Comparison of ENCODE assay signal across 7 mouse cellular contexts in genomic region chr3:88483621-88484020, GRCm38 (mm10). TPM values are rescaled to one million over a fixed set of nuclear protein-coding genes. Genes with fewer than 3 reads are reported as not detected.
DNase-seq lines count a peak whose midpoint lies in the region; ATAC-seq and TF ChIP-seq lines count a peak whose summit lies in the region.

No protein-coding gene starts in this region.

- no peak overlapping the region for H3K4me2 ChIP-seq in embryonic facial prominence, embryonic 13.5 days

- no peaks in the 10 kb centered on the region for H3K27me3 ChIP-seq in ES-Bruce4 (ENCODE audit: control insufficient read depth, insufficient read depth, low read length, poor library complexity, severe bottlenecking)
- H3K27me3 ChIP-seq in embryonic facial prominence, embryonic 13.5 days = peaks cover 44% of the 10 kb centered on the region

- ATAC-seq in embryonic facial prominence, embryonic 13.5 days (ENCODE audit: insufficient number of reproducible peaks, insufficient read depth, low FRiP score, low TSS enrichment, low read depth) = peak; percentile 34; the same call in 1 of the 2 replicates

- peaks cover 2% of the 10 kb centered on the region for H3K4me1 ChIP-seq in ES-Bruce4 (ENCODE audit: control insufficient read depth, insufficient read depth, low read length)
- H3K4me1 ChIP-seq in embryonic facial prominence, embryonic 13.5 days = peaks cover 17% of the 10 kb centered on the region

- WGBS in embryonic facial prominence, embryonic 13.5 days = 18% methylated on average over 5 of the region's 5 CpGs

- peak; percentile 90 for TF ChIP-seq CTCF in ES-Bruce4 (IDR thresholded peaks at IDR 0.05; ENCODE audit: low read depth, low read length)

- no peaks in the 10 kb centered on the region for H3K9me3 ChIP-seq in ES-Bruce4 (replicated peaks; ENCODE audit: control insufficient read depth, insufficient read depth, low read length, poor library complexity, severe bottlenecking)
- no peaks in the 10 kb centered on the region for H3K9me3 ChIP-seq in embryonic facial prominence, embryonic 13.5 days

- no peaks in the 10 kb centered on the region; the same call in 1 of the 2 replicates for H3K36me3 ChIP-seq in ES-Bruce4 (ENCODE audit: control insufficient read depth, insufficient read depth, low read length, poor library complexity, severe bottlenecking)
- peaks cover 75% of the 10 kb centered on the region for H3K36me3 ChIP-seq in embryonic facial prominence, embryonic 13.5 days

- intact Hi-C loops in heart, postnatal 36 days (cut with DNase I) = loop anchor here (1.0 kb wide), 1 partner anchor 39 kb away; no protein-coding TSS in a partner anchor

- H3K9ac ChIP-seq in ES-Bruce4 (ENCODE audit: low read depth, poor library complexity, severe bottlenecking) = no peak overlapping the region
- no peak overlapping the region for H3K9ac ChIP-seq in embryonic facial prominence, embryonic 13.5 days

- DNase-seq in adrenal gland, postnatal 25 days = peak; percentile 76
- peak; percentile 78 to 84 for DNase-seq in heart, postnatal 36 days
- DNase-seq in layer of hippocampus, postnatal 14 days (ENCODE audit: low spot score in 2 of 2) = peak; percentile 65 to 74
- peak; percentile 70 to 82 for DNase-seq in lung, postnatal 4 days
- peak; percentile 80 to 83 for DNase-seq in right cerebral cortex, adult 2 months (ENCODE audit: low spot score in 2 of 2)

- H3K27ac ChIP-seq in ES-Bruce4 (ENCODE audit: insufficient read depth, low read length) = no peak overlapping the region
- H3K27ac ChIP-seq in embryonic facial prominence, embryonic 13.5 days = no peak overlapping the region

- TF ChIP-seq EP300 in ES-Bruce4 (IDR thresholded peaks at IDR 0.05; ENCODE audit: insufficient read depth, low read depth, low read length) = no peak

- no peak for TF ChIP-seq POLR2A in ES-Bruce4 (IDR thresholded peaks at IDR 0.05; ENCODE audit: insufficient read depth, low read length)

- no peak overlapping the region for H3K4me3 ChIP-seq in ES-Bruce4 (ENCODE audit: low read depth, low read length)
- H3K4me3 ChIP-seq in embryonic facial prominence, embryonic 13.5 days = no peak overlapping the region

RNA-seq across cellular contexts. Expression of gene Sema4a, which starts 22.6 kb away (rescaled TPM):
- 2.3 and 4.0 TPM in 2 replicates for polyA plus RNA-seq in ES-Bruce4 (2011; ENCODE audit: insufficient read depth, insufficient read length, low read depth, missing spikeins)
- total RNA-seq in adrenal gland, postnatal 25 days (2021) = 6.0 and 6.2 TPM in 2 replicates
- polyA plus RNA-seq in embryonic facial prominence, embryonic 13.5 days (2015; fragmentation: Nextera tagmentation; extraction: Ambion mirVana) = 10.3 and 13.3 TPM in 2 replicates
- total RNA-seq in heart, postnatal 36 days (2021) = 1 to 10 TPM; 3.1 to 3.6 TPM
- 10 to 100 TPM; 33.1 to 38.1 TPM for total RNA-seq in layer of hippocampus, postnatal 14 days (2021)

RNA-seq across cellular contexts. Expression of gene Lmna, which starts 26.1 kb away (rescaled TPM):
- polyA plus RNA-seq in ES-Bruce4 (2011; ENCODE audit: insufficient read depth, insufficient read length, low read depth, missing spikeins) = 30.0 and 37.2 TPM in 2 replicates
- 90.6 and 91.1 TPM in 2 replicates for total RNA-seq in adrenal gland, postnatal 25 days (2021)
- polyA plus RNA-seq in embryonic facial prominence, embryonic 13.5 days (2015; fragmentation: Nextera tagmentation; extraction: Ambion mirVana) = 311 and 321 TPM in 2 replicates
- 100 to 1,000 TPM; 121 to 130 TPM for total RNA-seq in heart, postnatal 36 days (2021)
- 10 to 100 TPM; 42.0 to 49.3 TPM for total RNA-seq in layer of hippocampus, postnatal 14 days (2021)

RNA-seq across cellular contexts. Expression of gene Mex3a, which starts 48.6 kb away (rescaled TPM):
- 42.3 and 43.4 TPM in 2 replicates for polyA plus RNA-seq in ES-Bruce4 (2011; ENCODE audit: insufficient read depth, insufficient read length, low read depth, missing spikeins)
- 3.3 and 3.5 TPM in 2 replicates for total RNA-seq in adrenal gland, postnatal 25 days (2021)
- polyA plus RNA-seq in embryonic facial prominence, embryonic 13.5 days (2015; fragmentation: Nextera tagmentation; extraction: Ambion mirVana) = 32.2 and 33.4 TPM in 2 replicates
- under 1 TPM; 0.22 to 0.58 TPM for total RNA-seq in heart, postnatal 36 days (2021)
- total RNA-seq in layer of hippocampus, postnatal 14 days (2021) = 10 to 100 TPM in 1 of 2 experiments, 1 to 10 TPM in 1; 9.0 to 10.7 TPM

RNA-seq across cellular contexts. Expression of gene Slc25a44, which starts 58.7 kb away (rescaled TPM):
- polyA plus RNA-seq in ES-Bruce4 (2011; ENCODE audit: insufficient read depth, insufficient read length, low read depth, missing spikeins) = 13.5 and 14.7 TPM in 2 replicates
- total RNA-seq in adrenal gland, postnatal 25 days (2021) = 42.9 and 45.9 TPM in 2 replicates
- polyA plus RNA-seq in embryonic facial prominence, embryonic 13.5 days (2015; fragmentation: Nextera tagmentation; extraction: Ambion mirVana) = 16.5 and 16.7 TPM in 2 replicates
- total RNA-seq in heart, postnatal 36 days (2021) = 10 to 100 TPM; 11.6 to 15.6 TPM
- total RNA-seq in layer of hippocampus, postnatal 14 days (2021) = 10 to 100 TPM; 68.6 to 70.3 TPM
